Mouse (Mus musculus): ENCODE data around the gene Foxn3. TPM values are rescaled to one million over a fixed set of nuclear protein-coding genes. Genes with fewer than 3 reads are reported as not detected.

The Foxn3 gene
- polyA plus RNA-seq, 1 experiment, result 61.0 TPM

GRCm38 (mm10) chr12:99247939-99248338 is 315.4 kb downstream of the Foxn3 start:
- no peak overlapping the region for H3K27ac ChIP-seq (ENCODE audit: insufficient read depth, low read length)
- H3K4me3 ChIP-seq (ENCODE audit: low read depth, low read length), result no peak overlapping the region
- no peaks in the 10 kb centered on the region for H3K4me1 ChIP-seq (ENCODE audit: control insufficient read depth, insufficient read depth, low read length)
- no peaks in the 10 kb centered on the region for H3K9me3 ChIP-seq (replicated peaks; ENCODE audit: control insufficient read depth, insufficient read depth, low read length, poor library complexity, severe bottlenecking)
- H3K27me3 ChIP-seq (ENCODE audit: control insufficient read depth, insufficient read depth, low read length, poor library complexity, severe bottlenecking), result no peaks in the 10 kb centered on the region
- TF ChIP-seq EP300 (IDR thresholded peaks at IDR 0.05; ENCODE audit: insufficient read depth, low read depth, low read length) (no peak), POLR2A (IDR thresholded peaks at IDR 0.05; ENCODE audit: insufficient read depth, low read length) (no peak), CTCF (IDR thresholded peaks at IDR 0.05; ENCODE audit: low read depth, low read length) (no peak)
- no peak overlapping the region for H3K9ac ChIP-seq (ENCODE audit: low read depth, poor library complexity, severe bottlenecking)
- no peaks in the 10 kb centered on the region for H3K36me3 ChIP-seq (ENCODE audit: control insufficient read depth, insufficient read depth, low read length, poor library complexity, severe bottlenecking)

GRCm38 (mm10) chr12:99246984-99247746 is 316.2 kb downstream of the Foxn3 start:
- H3K27ac ChIP-seq (ENCODE audit: insufficient read depth, low read length), result no peak overlapping the region
- no peaks in the 10 kb centered on the region for H3K4me1 ChIP-seq (ENCODE audit: control insufficient read depth, insufficient read depth, low read length)
- no peak for TF ChIP-seq CTCF (IDR thresholded peaks at IDR 0.05; ENCODE audit: low read depth, low read length)
- no peak for TF ChIP-seq POLR2A (IDR thresholded peaks at IDR 0.05; ENCODE audit: insufficient read depth, low read length)
- TF ChIP-seq EP300 (IDR thresholded peaks at IDR 0.05; ENCODE audit: insufficient read depth, low read depth, low read length), result no peak
- no peaks in the 10 kb centered on the region for H3K9me3 ChIP-seq (replicated peaks; ENCODE audit: control insufficient read depth, insufficient read depth, low read length, poor library complexity, severe bottlenecking)
- no peaks in the 10 kb centered on the region for H3K36me3 ChIP-seq (ENCODE audit: control insufficient read depth, insufficient read depth, low read length, poor library complexity, severe bottlenecking)
- H3K4me3 ChIP-seq (ENCODE audit: low read depth, low read length), result no peak overlapping the region
- H3K27me3 ChIP-seq (ENCODE audit: control insufficient read depth, insufficient read depth, low read length, poor library complexity, severe bottlenecking), result no peaks in the 10 kb centered on the region
- no peak overlapping the region for H3K9ac ChIP-seq (ENCODE audit: low read depth, poor library complexity, severe bottlenecking)

GRCm38 (mm10) chr12:99244673-99245072 is 318.7 kb downstream of the Foxn3 start:
- H3K9me3 ChIP-seq (replicated peaks; ENCODE audit: control insufficient read depth, insufficient read depth, low read length, poor library complexity, severe bottlenecking), result no peaks in the 10 kb centered on the region

GRCm38 (mm10) chr12:99244264-99244663 is 319.1 kb downstream of the Foxn3 start:
- no peak overlapping the region for H3K9ac ChIP-seq (ENCODE audit: low read depth, poor library complexity, severe bottlenecking)
- H3K27me3 ChIP-seq (ENCODE audit: control insufficient read depth, insufficient read depth, low read length, poor library complexity, severe bottlenecking), result no peaks in the 10 kb centered on the region

More at GRCm38 (mm10) chr12:99244673-99245072, 318.7 kb downstream of the Foxn3 start:
- TF ChIP-seq EP300 (IDR thresholded peaks at IDR 0.05; ENCODE audit: insufficient read depth, low read depth, low read length) (no peak), POLR2A (IDR thresholded peaks at IDR 0.05; ENCODE audit: insufficient read depth, low read length) (no peak), CTCF (IDR thresholded peaks at IDR 0.05; ENCODE audit: low read depth, low read length) (no peak)
- Histone ChIP-seq H3K27ac (ENCODE audit: insufficient read depth, low read length) (no peak overlapping the region), H3K9ac (ENCODE audit: low read depth, poor library complexity, severe bottlenecking) (no peak overlapping the region), H3K4me1 (ENCODE audit: control insufficient read depth, insufficient read depth, low read length) (no peaks in the 10 kb centered on the region), H3K36me3 (ENCODE audit: control insufficient read depth, insufficient read depth, low read length, poor library complexity, severe bottlenecking) (no peaks in the 10 kb centered on the region), H3K4me3 (ENCODE audit: low read depth, low read length) (no peak overlapping the region), H3K27me3 (ENCODE audit: control insufficient read depth, insufficient read depth, low read length, poor library complexity, severe bottlenecking) (no peaks in the 10 kb centered on the region)

GRCm38 (mm10) chr12:99243316-99243715 is 320.1 kb downstream of the Foxn3 start:
- TF ChIP-seq EP300 (IDR thresholded peaks at IDR 0.05; ENCODE audit: insufficient read depth, low read depth, low read length), result no peak
- Histone ChIP-seq H3K27ac (ENCODE audit: insufficient read depth, low read length) (no peak overlapping the region), H3K4me3 (ENCODE audit: low read depth, low read length) (no peak overlapping the region), H3K9ac (ENCODE audit: low read depth, poor library complexity, severe bottlenecking) (no peak overlapping the region), H3K36me3 (ENCODE audit: control insufficient read depth, insufficient read depth, low read length, poor library complexity, severe bottlenecking) (no peaks in the 10 kb centered on the region), H3K27me3 (ENCODE audit: control insufficient read depth, insufficient read depth, low read length, poor library complexity, severe bottlenecking) (no peaks in the 10 kb centered on the region), H3K9me3 (replicated peaks; ENCODE audit: control insufficient read depth, insufficient read depth, low read length, poor library complexity, severe bottlenecking) (no peaks in the 10 kb centered on the region), H3K4me1 (ENCODE audit: control insufficient read depth, insufficient read depth, low read length) (no peaks in the 10 kb centered on the region)

More at GRCm38 (mm10) chr12:99244264-99244663, 319.1 kb downstream of the Foxn3 start:
- no peaks in the 10 kb centered on the region for H3K9me3 ChIP-seq (replicated peaks; ENCODE audit: control insufficient read depth, insufficient read depth, low read length, poor library complexity, severe bottlenecking)
- no peaks in the 10 kb centered on the region for H3K4me1 ChIP-seq (ENCODE audit: control insufficient read depth, insufficient read depth, low read length)
- H3K27ac ChIP-seq (ENCODE audit: insufficient read depth, low read length), result no peak overlapping the region
- TF ChIP-seq CTCF (IDR thresholded peaks at IDR 0.05; ENCODE audit: low read depth, low read length), result no peak
- no peak for TF ChIP-seq EP300 (IDR thresholded peaks at IDR 0.05; ENCODE audit: insufficient read depth, low read depth, low read length)
- H3K36me3 ChIP-seq (ENCODE audit: control insufficient read depth, insufficient read depth, low read length, poor library complexity, severe bottlenecking), result no peaks in the 10 kb centered on the region
- H3K4me3 ChIP-seq (ENCODE audit: low read depth, low read length), result no peak overlapping the region

GRCm38 (mm10) chr12:99240185-99240726 is 323.1 kb downstream of the Foxn3 start:
- no peaks in the 10 kb centered on the region for H3K36me3 ChIP-seq (ENCODE audit: control insufficient read depth, insufficient read depth, low read length, poor library complexity, severe bottlenecking)
- H3K9ac ChIP-seq (ENCODE audit: low read depth, poor library complexity, severe bottlenecking), result no peak overlapping the region
- H3K27ac ChIP-seq (ENCODE audit: insufficient read depth, low read length), result no peak overlapping the region
- H3K4me3 ChIP-seq (ENCODE audit: low read depth, low read length), result no peak overlapping the region
- no peaks in the 10 kb centered on the region for H3K4me1 ChIP-seq (ENCODE audit: control insufficient read depth, insufficient read depth, low read length)
- TF ChIP-seq EP300 (IDR thresholded peaks at IDR 0.05; ENCODE audit: insufficient read depth, low read depth, low read length) (no peak), POLR2A (IDR thresholded peaks at IDR 0.05; ENCODE audit: insufficient read depth, low read length) (no peak), CTCF (IDR thresholded peaks at IDR 0.05; ENCODE audit: low read depth, low read length) (no peak)
- no peaks in the 10 kb centered on the region for H3K27me3 ChIP-seq (ENCODE audit: control insufficient read depth, insufficient read depth, low read length, poor library complexity, severe bottlenecking)
- H3K9me3 ChIP-seq (replicated peaks; ENCODE audit: control insufficient read depth, insufficient read depth, low read length, poor library complexity, severe bottlenecking), result no peaks in the 10 kb centered on the region

All from ES-Bruce4 (cell line).